Mouse (Mus musculus): ENCODE results near the gene Taar7e. TPM values are rescaled to one million over a fixed set of nuclear protein-coding genes. Genes with fewer than 3 reads are reported as not detected.
"Not testable (repeated sequence)": the region's sequence is repeated elsewhere in the genome, so short reads cannot be mapped to it uniquely, and the experiment has no call there.

Taar7e gene
- not detected for total RNA-seq (2022)

GRCm38 (mm10) chr10:24037314-24037713 is at the start of gene Taar7e:
Gene Taar7e (plus strand): TSS chr10:24037614.
- DNase-seq = no peak

GRCm38 (mm10) chr10:23993381-23993780 is 44.0 kb upstream of the Taar7e start, which contains the start of gene Taar7a:
Gene Taar7a (minus strand): TSS chr10:23993481.
- DNase-seq = no peak

GRCm38 (mm10) chr10:23999639-24000038 is 37.8 kb upstream of the Taar7e start, which contains the start of gene Taar7b:
Gene Taar7b (plus strand): TSS chr10:23999939.
- no peak for DNase-seq

GRCm38 (mm10) chr10:24006442-24006841 is 31.0 kb upstream of the Taar7e start:
- no peak for DNase-seq

GRCm38 (mm10) chr10:24007034-24007433 is 30.4 kb upstream of the Taar7e start:
- no peak for DNase-seq

- no peak for DNase-seq
These were observed 29.3 kb upstream of the Taar7e start for GRCm38 (mm10) chr10:24008143-24008542.

GRCm38 (mm10) chr10:24026922-24027321 is 10.5 kb upstream of the Taar7e start, which contains the start of gene Taar7d:
Gene Taar7d (plus strand): TSS chr10:24027222.
- no peak for DNase-seq

GRCm38 (mm10) chr10:24031347-24031746 is 6.1 kb upstream of the Taar7e start:
- DNase-seq = no peak

GRCm38 (mm10) chr10:24040120-24040869 is 2.9 kb downstream of the Taar7e start:
- DNase-seq = no peak

GRCm38 (mm10) chr10:24049210-24049609 is 11.8 kb downstream of the Taar7e start, which contains the start of gene Taar7f:
Gene Taar7f (plus strand): TSS chr10:24049510.
- no peak for DNase-seq

GRCm38 (mm10) chr10:24052039-24052438 is 14.6 kb downstream of the Taar7e start:
- DNase-seq = no peak

- DNase-seq = no peak
These were observed 21.6 kb downstream of the Taar7e start for GRCm38 (mm10) chr10:24058986-24059385.

- DNase-seq = not testable (repeated sequence)
These were observed 37.3 kb downstream of the Taar7e start for GRCm38 (mm10) chr10:24074751-24075150.

- not testable (repeated sequence) for DNase-seq
These were observed 38.8 kb downstream of the Taar7e start, which contains the start of gene Taar8a for GRCm38 (mm10) chr10:24076200-24076599. Gene Taar8a (plus strand): TSS chr10:24076500.

- peak; percentile 11 for DNase-seq
These were observed 42.8 kb downstream of the Taar7e start for GRCm38 (mm10) chr10:24080166-24080565.

- no peak for DNase-seq
These were observed 48.5 kb downstream of the Taar7e start for GRCm38 (mm10) chr10:24085936-24086335.

- no peak for DNase-seq
These were observed 49.1 kb downstream of the Taar7e start for GRCm38 (mm10) chr10:24086555-24086954.

- no peak for DNase-seq
These were observed 49.8 kb downstream of the Taar7e start for GRCm38 (mm10) chr10:24087168-24087567.

Other genes with a start within 250 kb of the Taar7e start
- gene Slc18b1, start 240.6 kb upstream of the Taar7e start, total RNA-seq (2022) = 10 to 100 TPM; 31.3 to 54.2 (median 44.7) TPM
- 10 to 100 TPM in 2 of 4 experiments, 1 to 10 TPM in 1, under 1 TPM in 1; 0.74 to 37.9 (median 12.2) TPM for gene Vnn3, start 186.2 kb upstream of the Taar7e start, total RNA-seq (2022)
- gene Vnn1, start 142.9 kb upstream of the Taar7e start, total RNA-seq (2022) = 10 to 100 TPM; 29.6 to 37.3 (median 32.2) TPM
- not detected for gene Taar1, start 117.3 kb upstream of the Taar7e start, total RNA-seq (2022)
- not detected for gene Taar2, start 99.0 kb upstream of the Taar7e start, total RNA-seq (2022)
- gene Taar3, start 88.1 kb upstream of the Taar7e start, total RNA-seq (2022) = not detected
- gene Taar4, start 77.1 kb upstream of the Taar7e start, total RNA-seq (2022) = not detected
- gene Taar5, start 66.9 kb upstream of the Taar7e start, total RNA-seq (2022) = not detected
- not detected for gene Taar6, start 52.0 kb upstream of the Taar7e start, total RNA-seq (2022)
- not detected for gene Taar7a, start 44.1 kb upstream of the Taar7e start, total RNA-seq (2022)
- gene Taar7b, start 37.7 kb upstream of the Taar7e start, total RNA-seq (2022) = not detected
- gene Taar7d, start 10.4 kb upstream of the Taar7e start, total RNA-seq (2022) = not detected
- gene Taar7f, start 11.9 kb downstream of the Taar7e start, total RNA-seq (2022) = not detected
- gene Taar8a, start 38.9 kb downstream of the Taar7e start, total RNA-seq (2022) = not detected
- gene Taar8b, start 54.7 kb downstream of the Taar7e start, total RNA-seq (2022) = not detected
- not detected for gene Taar8c, start 64.3 kb downstream of the Taar7e start, total RNA-seq (2022)
- not detected for gene Taar9, start 71.9 kb downstream of the Taar7e start, total RNA-seq (2022)
- 100 to 1,000 TPM; 142 to 198 (median 186) TPM for gene Stx7, start 111.7 kb downstream of the Taar7e start, total RNA-seq (2022)
- under 1 TPM in 3 of 4 experiments, not detected in 1; 0.15 to 0.27 (median 0.15) TPM for gene Moxd1, start 185.9 kb downstream of the Taar7e start, total RNA-seq (2022)

Measured in adrenal gland, adult 8-10 months (tissue).